Mouse (Mus musculus): ENCODE measurements around the gene Cemip.

GRCm38 (mm10) chr7:84026090-84026489 is 60.2 kb downstream of the Cemip start:
- TF ChIP-seq CTCF (IDR thresholded peaks at IDR 0.05; ENCODE audit: low read depth, low read length) (no peak), POLR2A (IDR thresholded peaks at IDR 0.05; ENCODE audit: borderline replicate concordance, low read depth, low read length) (no peak)
